Mouse (Mus musculus) neural tube, embryonic 14.5 days (tissue): Measurements from ENCODE around the gene Acy3. TPM values are rescaled to one million over a fixed set of nuclear protein-coding genes. Genes with fewer than 3 reads are reported as not detected.

ENCODE experiments used
- ATAC-seq: fragments of 200-750 bp; cut with Nextera tagmentation; 2 replicates; pipeline ENCODE4 v1.8.0; 2017; ENCODE audit warnings: low read depth, mild to moderate bottlenecking, moderate TSS enrichment, moderate library complexity
- H3K27ac ChIP-seq: fragments of 300-500 bp; sonication (generic); 2 replicates; pipeline ENCODE4 v1.5.1; 2014; ENCODE audit warnings: low read depth, mild to moderate bottlenecking, control low read depth, low read length, moderate library complexity, mixed read lengths
- H3K27me3 ChIP-seq: fragments of 300-500 bp; sonication (generic); 2 replicates; pipeline ENCODE4 v1.6.1; 2014; ENCODE audit warnings: low read length; ENCODE audit not compliant: control insufficient read depth, insufficient read depth
- H3K36me3 ChIP-seq: fragments of 300-500 bp; sonication (generic); 2 replicates; pipeline ENCODE4 v1.6.1; 2014; ENCODE audit warnings: low read length, mixed read lengths; ENCODE audit not compliant: control insufficient read depth, insufficient read depth
- H3K4me1 ChIP-seq: fragments of 300-500 bp; sonication (generic); 2 replicates; pipeline ENCODE4 v1.6.1; 2014; ENCODE audit warnings: low read length; ENCODE audit not compliant: control insufficient read depth, insufficient read depth
- H3K4me2 ChIP-seq: fragments of 300-500 bp; sonication (generic); 2 replicates; pipeline ENCODE4 v1.6.1; 2014; ENCODE audit warnings: mild to moderate bottlenecking, low read depth, low read length, control low read depth
- H3K4me3 ChIP-seq: fragments of 300-500 bp; sonication (generic); 2 replicates; pipeline ENCODE4 v1.5.1; 2014; ENCODE audit warnings: low read depth, low read length, control low read depth, mixed read lengths
- H3K9ac ChIP-seq: fragments of 300-500 bp; sonication (generic); replicated peaks from 2 replicates; pipeline ENCODE4 v1.6.1; 2014; ENCODE audit warnings: low read depth, mild to moderate bottlenecking, control low read depth, low read length, mixed read lengths
- H3K9me3 ChIP-seq: fragments of 300-500 bp; sonication (generic); 2 replicates; pipeline ENCODE4 v1.6.1; 2016; ENCODE audit warnings: low read length; ENCODE audit not compliant: control insufficient read depth
- WGBS: fragments of 180-500 bp; shearing (Covaris S2); extraction: QIAGEN DNeasy Blood & Tissue Kit; methylation state at CpG from one replicate; pipeline ENCODE4 v1.1.7; 2014; 5-methylcytosine and 5-hydroxymethylcytosine counted together
- polyA plus RNA-seq: library from polyadenylated mRNA; unstranded; fragments of >200 nt; fragmentation: Nextera tagmentation; extraction: Ambion mirVana; gene quantifications from 2 replicates; pipeline ENCODE4 v1.2.1, GENCODE M21; 2014

The Acy3 gene
- polyA plus RNA-seq, 1 experiment from 2014 or later: 1.6 TPM

GRCm38 (mm10) chr19:3985261-3985681, 1.1 kb upstream of the Acy3 start:
- Histone ChIP-seq H3K9ac (no peak overlapping the region), H3K36me3 (no peaks in the 10 kb centered on the region), H3K4me3 (no peak overlapping the region), H3K4me2 (no peak overlapping the region), H3K4me1 (0 out of 2 replicates have a peak, but pooled peaks cover 3% of the 10 kb centered on the region), H3K9me3 (no peaks in the 10 kb centered on the region), H3K27ac (no peak overlapping the region), H3K27me3 (no peaks in the 10 kb centered on the region)
- 19% methylated on average over 8 of the region's 8 CpGs for WGBS
- 0 out of 2 replicates have a peak, but pooled peaks have one; percentile 38 for ATAC-seq

- no peaks in the 10 kb centered on the region for H3K9me3 ChIP-seq
- ATAC-seq: no peak
- no peak overlapping the region for H3K9ac ChIP-seq
- H3K27ac ChIP-seq: no peak overlapping the region
- no peaks in the 10 kb centered on the region for H3K27me3 ChIP-seq
- H3K4me3 ChIP-seq: no peak overlapping the region
- H3K4me1 ChIP-seq: 0 out of 2 replicates have a peak, but pooled peaks cover 3% of the 10 kb centered on the region
- H3K36me3 ChIP-seq: no peaks in the 10 kb centered on the region
- H3K4me2 ChIP-seq: no peak overlapping the region
- 90% methylated on average over 14 of the region's 14 CpGs for WGBS
Observed at GRCm38 (mm10) chr19:3988066-3988465, 1.7 kb downstream of the Acy3 start.

- Histone ChIP-seq H3K4me2 (no peak overlapping the region), H3K4me3 (no peak overlapping the region), H3K4me1 (0 out of 2 replicates have a peak, but pooled peaks cover 3% of the 10 kb centered on the region), H3K9ac (no peak overlapping the region), H3K27ac (no peak overlapping the region), H3K27me3 (no peaks in the 10 kb centered on the region), H3K36me3 (no peaks in the 10 kb centered on the region), H3K9me3 (no peaks in the 10 kb centered on the region)
- no peak for ATAC-seq
- WGBS: 86% methylated on average over 4 of the region's 4 CpGs
Observed at GRCm38 (mm10) chr19:3988750-3989149, 2.4 kb downstream of the Acy3 start.

- no peaks in the 10 kb centered on the region for H3K4me1 ChIP-seq
- H3K27me3 ChIP-seq: no peaks in the 10 kb centered on the region
- H3K9ac ChIP-seq: no peak overlapping the region
- H3K36me3 ChIP-seq: no peaks in the 10 kb centered on the region
- H3K4me3 ChIP-seq: no peak overlapping the region
- no peak for ATAC-seq
- H3K9me3 ChIP-seq: no peaks in the 10 kb centered on the region
- WGBS: 44% methylated on average over 6 of the region's 6 CpGs
- no peak overlapping the region for H3K27ac ChIP-seq
- H3K4me2 ChIP-seq: no peak overlapping the region
Observed at GRCm38 (mm10) chr19:3990804-3991203, 4.4 kb downstream of the Acy3 start.

GRCm38 (mm10) chr19:3991562-3991961, 5.2 kb downstream of the Acy3 start:
- H3K36me3 ChIP-seq: no peaks in the 10 kb centered on the region
- no peaks in the 10 kb centered on the region for H3K27me3 ChIP-seq
- H3K4me1 ChIP-seq: no peaks in the 10 kb centered on the region
- no peak overlapping the region for H3K27ac ChIP-seq
- no peak for ATAC-seq
- H3K4me2 ChIP-seq: no peak overlapping the region
- H3K9ac ChIP-seq: no peak overlapping the region
- H3K4me3 ChIP-seq: no peak overlapping the region
- WGBS: 98% methylated on average over 3 of the region's 3 CpGs
- no peaks in the 10 kb centered on the region for H3K9me3 ChIP-seq

GRCm38 (mm10) chr19:3991966-3992365, 5.6 kb downstream of the Acy3 start:
- no peaks in the 10 kb centered on the region for H3K36me3 ChIP-seq
- no peak overlapping the region for H3K4me2 ChIP-seq
- no peaks in the 10 kb centered on the region for H3K27me3 ChIP-seq
- no peak overlapping the region for H3K4me3 ChIP-seq
- no peak for ATAC-seq
- H3K9me3 ChIP-seq: no peaks in the 10 kb centered on the region
- H3K9ac ChIP-seq: no peak overlapping the region
- 91% methylated on average over 3 of the region's 3 CpGs for WGBS
- no peaks in the 10 kb centered on the region for H3K4me1 ChIP-seq
- H3K27ac ChIP-seq: no peak overlapping the region

- Histone ChIP-seq H3K4me1 (no peaks in the 10 kb centered on the region), H3K27me3 (no peaks in the 10 kb centered on the region), H3K36me3 (no peaks in the 10 kb centered on the region), H3K9ac (no peak within 1 kb of the TSS), H3K9me3 (no peaks in the 10 kb centered on the region), H3K4me2 (no peak within 1 kb of the TSS), H3K27ac (no peak within 1 kb of the TSS), H3K4me3 (no peak within 1 kb of the TSS)
- 48% methylated on average over 5 of the region's 5 CpGs for WGBS
- ATAC-seq: no peak
Observed at GRCm38 (mm10) chr19:3992416-3992815, 6.0 kb downstream of the Acy3 start, which contains the start of gene Tbx10. Tbx10 (plus strand) TSS chr19:3992752.

GRCm38 (mm10) chr19:3994932-3995331, 8.6 kb downstream of the Acy3 start:
- H3K27me3 ChIP-seq: no peaks in the 10 kb centered on the region
- H3K4me1 ChIP-seq: no peaks in the 10 kb centered on the region
- ATAC-seq: no peak
- no peak overlapping the region for H3K4me2 ChIP-seq
- no peak overlapping the region for H3K9ac ChIP-seq
- H3K27ac ChIP-seq: no peak overlapping the region
- H3K4me3 ChIP-seq: no peak overlapping the region
- no peaks in the 10 kb centered on the region for H3K9me3 ChIP-seq
- H3K36me3 ChIP-seq: no peaks in the 10 kb centered on the region
- WGBS: 77% methylated on average over 6 of the region's 6 CpGs

GRCm38 (mm10) chr19:3995505-3995904, 9.1 kb downstream of the Acy3 start:
- Histone ChIP-seq H3K27me3 (no peaks in the 10 kb centered on the region), H3K9ac (no peak overlapping the region), H3K4me1 (no peaks in the 10 kb centered on the region), H3K27ac (no peak overlapping the region), H3K9me3 (no peaks in the 10 kb centered on the region), H3K4me3 (no peak overlapping the region), H3K4me2 (no peak overlapping the region), H3K36me3 (no peaks in the 10 kb centered on the region)
- ATAC-seq: no peak
- WGBS: 91% methylated on average over 3 of the region's 3 CpGs
